Mouse (Mus musculus) testis, adult 2 months (tissue): ENCODE measurements around the gene Apoe.

Experiments used
- CTCF ChIP-seq: fragments of 200-500 bp; IDR thresholded peaks from 2 replicates; pipeline ENCODE4 v1.5.1; 2012; ENCODE audit warnings: low read depth, mild to moderate bottlenecking, inconsistent platforms, low read length, moderate library complexity; ENCODE audit not compliant: control insufficient read depth, insufficient read depth, insufficient replicate concordance
- POLR2A ChIP-seq: fragments of 200-500 bp; IDR thresholded peaks from 2 replicates; pipeline ENCODE4 v1.6.1; 2012; ENCODE audit warnings: low read depth, mild to moderate bottlenecking, inconsistent platforms, low read length, moderate library complexity; ENCODE audit not compliant: control insufficient read depth

GRCm38 (mm10) chr7:19688611-19689010, 10.4 kb downstream of the Apoe start:
- TF ChIP-seq CTCF (no peak), POLR2A (no peak)
